Mouse (Mus musculus): ENCODE measurements around the gene Nop58.

DNA sequence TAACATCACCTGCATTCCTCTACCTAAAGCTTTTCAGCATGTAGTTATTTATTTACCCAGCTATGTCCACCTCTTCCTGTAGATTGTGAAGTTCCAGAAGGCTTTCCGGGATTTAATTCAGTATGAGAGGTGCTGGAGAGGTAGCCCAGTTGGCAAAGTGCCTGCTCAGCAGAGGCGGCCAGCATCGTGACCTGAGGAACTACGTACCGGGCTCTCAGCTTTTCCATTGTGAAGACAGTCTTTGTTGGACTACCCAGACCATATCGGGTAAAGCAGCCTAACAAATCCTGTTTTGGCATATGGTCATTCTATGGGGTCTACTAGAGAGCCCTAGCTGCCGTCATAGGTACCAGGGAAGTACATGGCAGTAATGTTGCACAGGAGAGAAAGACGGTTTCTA, 45.3 kb downstream of the Nop58 start:
- TF ChIP-seq CTCF (conservative IDR thresholded peaks at IDR 0.05; ENCODE audit: low read length) = no peak
- no peak for TF ChIP-seq NANOG (IDR thresholded peaks at IDR 0.05; ENCODE audit: borderline replicate concordance, low read length)
